Mouse (Mus musculus) thymus, adult 18-20 months (tissue): Measurements from ENCODE around the gene Bex6.
A peak's percentile ranks its signal among the peaks of the same experiment; 100 is the strongest.
"Not testable (repeated sequence)": the region's sequence is repeated elsewhere in the genome, so short reads cannot be mapped to it uniquely, and the experiment has no call there.

ENCODE experiments used
- DNase-seq, 2 experiments: peaks; one replicate each; pipeline ENCODE4 v3.0.0; 2022; ENCODE audit warnings: mixed read lengths in 2 of 2

The Bex6 gene

DNA sequence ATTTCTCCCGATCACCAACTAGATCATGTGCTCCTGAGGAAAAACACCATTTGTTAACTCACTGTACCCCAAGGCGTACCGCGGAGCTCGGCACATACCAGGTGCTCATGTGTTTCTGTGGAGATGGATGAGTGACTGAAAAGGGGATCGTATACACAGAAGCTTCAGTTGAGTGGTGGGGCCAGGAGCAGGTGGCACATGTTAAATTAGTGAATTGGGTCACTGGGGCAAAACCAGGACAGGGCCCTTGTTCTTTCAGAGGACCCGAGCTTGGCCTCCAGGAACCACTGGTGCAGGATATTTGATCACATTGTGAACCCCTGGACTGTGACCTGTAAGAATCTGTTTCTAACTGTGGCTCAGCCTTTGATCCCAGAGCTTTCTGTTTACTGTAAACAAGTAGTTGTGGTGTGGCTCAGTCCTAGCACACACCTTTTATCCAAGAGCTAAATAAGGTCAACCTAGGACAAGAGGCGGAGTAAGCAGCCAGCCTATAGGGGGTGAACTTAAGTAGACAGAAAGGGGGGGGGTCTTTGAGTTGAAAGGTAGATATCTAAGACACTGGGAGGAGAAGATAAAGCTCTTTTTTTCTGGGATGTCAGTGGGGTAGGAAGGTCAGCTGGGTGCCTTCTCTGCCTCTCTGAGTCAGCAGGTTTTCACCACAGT lies 5.2 kb upstream of the Bex6 start:
- no peak for DNase-seq

DNA sequence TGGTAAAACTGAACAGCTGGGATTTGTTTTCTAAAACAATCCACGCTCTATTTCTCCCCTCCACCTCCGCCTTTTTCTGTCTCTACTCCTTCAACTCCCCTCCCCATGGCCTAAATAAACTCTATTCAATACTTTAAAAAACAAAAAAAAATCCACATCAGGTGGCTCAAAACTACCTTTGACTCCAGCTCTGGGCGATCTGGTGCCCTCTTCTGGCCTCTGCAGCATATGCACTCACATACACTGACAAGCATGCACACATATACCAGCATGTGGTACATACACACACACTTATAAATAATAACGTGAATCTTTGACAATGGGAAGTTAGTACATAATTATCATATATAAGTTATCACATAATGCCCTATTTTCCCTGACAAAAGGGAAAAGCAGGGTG lies 4.6 kb upstream of the Bex6 start:
- no peak for DNase-seq

GRCm38 (mm10) chr16:32176896-32177686 lies 2.5 kb upstream of the Bex6 start:
- peak; percentile 59 to 77 for DNase-seq

DNA sequence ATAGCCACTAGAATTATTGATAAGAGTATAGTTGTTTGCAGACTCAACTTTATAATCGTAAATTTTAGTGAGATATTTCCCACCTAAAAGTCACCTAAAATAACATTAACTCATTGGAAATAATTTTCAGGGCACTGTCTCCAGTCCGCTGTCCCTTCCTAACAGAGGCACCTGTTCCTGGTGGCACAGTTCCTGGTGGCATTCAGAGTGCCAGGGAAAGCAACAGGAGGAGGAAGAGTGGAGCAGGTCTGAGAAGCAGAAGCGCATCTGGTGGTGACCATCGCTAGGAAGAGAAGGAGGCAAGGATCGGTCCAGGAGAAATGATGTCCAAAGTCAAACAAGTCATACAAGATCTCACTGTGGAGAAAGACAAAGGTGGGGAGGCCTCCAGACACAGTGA lies 6.4 kb downstream of the Bex6 start:
- no peak for DNase-seq

DNA sequence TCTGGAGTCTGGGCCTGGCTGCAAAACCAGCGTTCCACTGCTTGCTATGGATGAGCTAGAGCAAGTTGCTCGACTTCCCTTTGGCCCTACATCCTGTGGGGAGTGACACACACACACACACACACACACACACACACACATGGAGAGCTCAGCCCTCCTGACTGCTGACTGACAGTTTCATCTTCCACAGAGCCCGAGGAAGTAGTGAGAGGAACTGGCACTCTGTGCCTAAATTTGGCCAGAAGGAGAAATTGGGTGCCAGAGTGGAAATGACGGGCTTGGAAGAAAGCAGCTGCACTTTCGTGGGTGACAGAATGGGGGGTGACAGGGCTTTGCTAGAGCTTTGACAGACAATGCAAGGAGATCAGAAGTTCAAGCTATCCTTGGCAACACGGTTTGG lies 9.5 kb downstream of the Bex6 start:
- DNase-seq: no peak

DNA sequence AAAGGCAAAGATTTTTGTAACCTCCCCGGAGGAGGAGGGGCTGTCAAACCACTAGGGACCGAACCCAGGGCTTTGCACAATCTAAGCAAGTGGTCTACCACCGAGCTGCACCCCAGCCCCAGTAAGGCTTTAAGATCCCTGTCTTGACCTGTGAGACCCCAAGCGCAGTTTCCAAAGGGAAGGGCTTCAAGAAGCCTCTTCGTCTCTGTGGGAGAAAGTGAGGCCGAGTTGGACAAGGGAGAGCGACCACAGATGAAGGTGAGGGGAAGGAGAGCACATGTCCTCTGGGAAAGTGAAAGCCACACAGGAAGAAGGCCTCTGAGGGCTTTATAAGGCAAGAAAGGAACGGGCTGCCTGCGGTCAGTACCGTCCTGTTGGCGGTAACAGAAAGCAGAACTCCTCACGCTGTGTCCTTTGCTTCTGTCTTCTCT lies 10.4 kb downstream of the Bex6 start:
- DNase-seq: no peak

DNA sequence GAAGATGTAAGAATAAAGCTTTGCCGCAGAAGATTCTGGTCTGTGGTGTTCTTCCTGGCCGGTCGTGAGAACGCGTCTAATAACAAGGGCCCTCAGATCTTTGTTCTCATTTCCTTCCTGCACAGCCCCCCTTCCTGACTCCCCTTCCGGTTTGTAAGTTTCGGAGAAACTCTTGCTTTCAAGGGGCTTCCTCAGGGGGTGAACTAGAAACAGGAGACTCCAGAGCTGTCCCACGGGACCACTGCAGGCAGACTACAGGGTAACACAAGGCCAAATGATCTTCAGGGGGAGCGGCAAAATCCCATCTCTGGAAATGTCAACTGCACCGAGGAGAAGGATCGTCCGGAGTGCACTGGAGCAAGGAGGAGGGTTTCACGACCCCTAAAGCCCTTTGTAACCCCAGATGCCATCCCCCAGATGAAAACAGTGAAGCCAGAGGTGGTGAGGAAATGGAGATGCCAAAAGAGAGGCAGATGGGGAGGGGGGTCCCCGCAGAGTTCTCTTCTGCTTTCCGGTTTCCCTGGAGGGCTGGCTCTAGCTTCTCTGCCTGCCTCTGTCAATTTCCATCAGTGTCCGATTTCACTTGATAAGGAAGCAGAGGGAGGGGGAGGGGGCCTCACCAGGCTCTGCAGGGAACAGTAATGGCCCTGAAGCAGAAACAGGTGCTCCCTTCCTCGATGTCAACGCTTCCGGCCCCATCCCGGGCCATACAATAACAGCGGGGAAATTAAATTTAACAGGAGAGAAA lies 20.8 kb downstream of the Bex6 start:
- DNase-seq: peak; percentile 42 to 57

GRCm38 (mm10) chr16:32201004-32201325 lies 21.3 kb downstream of the Bex6 start:
- DNase-seq: no peak

- DNase-seq: peak; percentile 82 to 86
These were observed 23.1 kb downstream of the Bex6 start for GRCm38 (mm10) chr16:32202681-32203080.

- no peak for DNase-seq
These were observed 25.3 kb downstream of the Bex6 start for GRCm38 (mm10) chr16:32204902-32205301.

- no peak for DNase-seq
These were observed 34.5 kb downstream of the Bex6 start for GRCm38 (mm10) chr16:32214156-32214555.

- DNase-seq: no peak
These were observed 35.4 kb downstream of the Bex6 start for GRCm38 (mm10) chr16:32214804-32215576.

- DNase-seq: no peak
These were observed 42.2 kb downstream of the Bex6 start for GRCm38 (mm10) chr16:32221803-32222202.

DNA sequence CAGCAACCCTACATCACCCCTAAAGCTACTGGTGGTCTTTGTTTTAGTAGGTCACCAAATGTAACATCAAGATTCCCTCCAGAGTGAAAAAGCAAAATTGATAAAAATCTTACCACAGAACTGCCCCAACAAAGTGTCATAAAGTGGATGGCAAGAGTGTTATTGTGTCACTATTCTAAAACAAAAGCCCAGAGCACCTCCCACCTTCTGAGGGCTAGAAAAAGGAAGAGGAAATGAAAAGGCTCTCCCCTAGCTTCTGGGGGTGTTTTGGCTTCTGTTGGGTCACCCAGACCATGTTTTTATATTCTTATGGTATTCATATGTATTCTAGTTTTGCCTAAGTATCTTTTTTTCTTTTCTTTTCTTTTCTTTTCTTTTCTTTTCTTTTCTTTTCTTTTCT lies 42.8 kb downstream of the Bex6 start:
- DNase-seq: no peak

DNA sequence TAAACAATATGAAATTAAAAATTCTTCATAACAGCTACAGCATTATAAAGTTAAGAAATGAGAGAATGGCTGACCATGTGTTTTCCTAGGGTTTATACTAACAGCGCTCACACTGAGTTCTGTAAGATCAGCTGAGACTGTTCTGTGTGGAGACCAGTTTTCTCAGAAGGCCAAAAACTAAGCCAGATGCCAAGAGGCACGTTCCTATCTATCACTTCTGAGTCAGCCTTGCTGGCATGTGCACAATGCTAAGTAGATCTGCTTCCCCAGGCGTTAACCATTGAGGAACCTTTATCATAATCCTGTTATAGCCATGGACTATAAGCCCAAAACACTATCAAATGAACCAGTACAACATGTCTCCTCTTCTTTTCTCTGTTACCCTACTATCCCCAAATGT lies 52.4 kb downstream of the Bex6 start:
- DNase-seq: not testable (repeated sequence)
